9 mouse cellular contexts compared by ENCODE assay signal in the genomic region with DNA sequence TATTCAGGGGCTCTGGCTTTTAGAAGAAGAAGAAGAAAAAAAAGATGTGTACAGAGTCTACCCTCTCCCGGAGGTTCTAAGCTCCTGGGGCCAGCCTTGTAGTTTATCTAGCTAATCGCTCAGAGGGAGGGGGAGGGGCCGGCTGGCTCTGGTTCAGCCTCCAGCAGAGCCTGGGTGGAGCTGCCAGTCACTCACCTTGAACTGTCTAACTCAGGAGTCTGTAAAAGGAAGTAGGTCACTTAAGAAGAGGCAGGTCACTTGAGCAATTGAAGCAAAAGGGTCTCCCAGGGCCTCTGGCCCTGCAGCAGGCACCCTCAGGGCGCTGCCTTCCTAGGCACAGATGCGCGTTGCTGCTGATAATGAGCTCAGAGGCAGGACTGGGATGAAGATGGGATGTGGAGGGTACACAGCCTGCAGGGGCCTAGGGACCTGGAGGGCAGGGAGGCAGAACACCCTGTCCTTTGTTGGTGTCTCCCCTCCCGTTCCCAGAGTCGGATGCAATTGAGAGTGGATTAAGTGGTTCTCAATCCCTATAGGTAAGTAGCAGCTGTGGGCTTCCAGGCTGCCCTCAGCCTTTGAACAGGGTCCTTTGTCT. TPM values are rescaled to one million over a fixed set of nuclear protein-coding genes. Genes with fewer than 3 reads are reported as not detected.
DNase-seq lines count a peak whose midpoint lies in the region; ATAC-seq lines count a peak whose summit lies in the region.
"Had no signal": no experiment of that assay in that cellular context is flagged by ENCODE, and none has a peak within 500 bp of the region (broad histone marks: within the 10 kb centered on the region; RNA-seq: fewer than 3 reads in every experiment).

No protein-coding gene starts in this region.

- H3K4me3 ChIP-seq in heart, embryonic 12.5 days = no peak overlapping the region

- no peak overlapping the region for H3K4me2 ChIP-seq in heart, embryonic 12.5 days

- H3K4me1 ChIP-seq in heart, embryonic 12.5 days (replicated peaks) = peaks cover 59% of the 10 kb centered on the region

- 17% methylated on average over 8 of the region's 8 CpGs for WGBS in heart, embryonic 12.5 days

- peak; percentile 52 for DNase-seq in embryo, embryonic 11 days
- DNase-seq in embryo, embryonic 10 days (ENCODE audit: low spot score) = no peak
- peak; percentile 80 for DNase-seq in adrenal gland, postnatal 10 days
- peak; percentile 78 for DNase-seq in kidney, postnatal 10 days
- no peak for DNase-seq in spleen, adult 18-20 months
- no peak for DNase-seq in heart, postnatal 36 days

- peaks cover 10% of the 10 kb centered on the region; the same call in 1 of the 2 replicates for H3K27me3 ChIP-seq in heart, embryonic 12.5 days (replicated peaks)

- no peak overlapping the region for H3K9ac ChIP-seq in heart, embryonic 12.5 days

- peak; percentile 58; the same call in 1 of the 2 replicates for ATAC-seq in megakaryocyte-erythroid progenitor cell, adult 5-6 weeks (replicated peaks; ENCODE audit: low FRiP score, low TSS enrichment, poor library complexity, severe bottlenecking)
- no peak for ATAC-seq in heart, embryonic 12.5 days (ENCODE audit: insufficient number of reproducible peaks, low FRiP score)
- ATAC-seq: CD4-positive, CD25-positive, alpha-beta regulatory T cell, adult 4 months had no signal

- H3K36me3 ChIP-seq in heart, embryonic 12.5 days = peaks cover 5% of the 10 kb centered on the region; the same call in 1 of the 2 replicates

- H3K9me3 ChIP-seq in heart, embryonic 12.5 days (replicated peaks) = no peaks in the 10 kb centered on the region

- H3K27ac ChIP-seq in heart, embryonic 12.5 days (ENCODE audit: poor library complexity, severe bottlenecking) = no peak overlapping the region

- intact Hi-C loops in heart, postnatal 36 days (cut with DNase I) = no loop called here

RNA-seq across cellular contexts. Expression of a gene that starts 18.7 kb away (rescaled TPM):
- 10 to 100 TPM; 72.7 to 95.7 TPM for total RNA-seq in adrenal gland, postnatal 10 days (2021)
- total RNA-seq in megakaryocyte-erythroid progenitor cell, adult 5-6 weeks (2014; fragmentation: Nextera tagmentation) = 30.8 and 31.2 TPM in 2 replicates
- total RNA-seq in megakaryocyte-erythroid progenitor cell, adult 5-6 weeks (2017) = 23.3 and 30.4 TPM in 2 replicates
- 38.3 and 38.9 TPM in 2 replicates for polyA plus RNA-seq in heart, embryonic 12.5 days (2016; fragmentation: Nextera tagmentation; extraction: Ambion mirVana)
- 10 to 100 TPM; 89.5 to 92.1 TPM for total RNA-seq in heart, postnatal 36 days (2021)

RNA-seq across cellular contexts. Expression of a gene that starts 49.5 kb away (rescaled TPM):
- total RNA-seq in adrenal gland, postnatal 10 days (2021) = 10 to 100 TPM; 39.5 to 42.0 TPM
- total RNA-seq in megakaryocyte-erythroid progenitor cell, adult 5-6 weeks (2014; fragmentation: Nextera tagmentation) = 1.5 and 5.5 TPM in 2 replicates
- total RNA-seq in megakaryocyte-erythroid progenitor cell, adult 5-6 weeks (2017) = 1.7 and 5.9 TPM in 2 replicates
- 38.5 and 39.3 TPM in 2 replicates for polyA plus RNA-seq in heart, embryonic 12.5 days (2016; fragmentation: Nextera tagmentation; extraction: Ambion mirVana)
- 10 to 100 TPM; 29.9 to 33.3 TPM for total RNA-seq in heart, postnatal 36 days (2021)

Comparison
In these comparisons a context has a peak if more than half of its experiments do, and no peak if none do; other contexts are left out.
1. DNase-seq: peak in embryo, embryonic 11 days (single experiment), adrenal gland, postnatal 10 days (single experiment) and kidney, postnatal 10 days (single experiment); none in embryo, embryonic 10 days (single experiment), spleen, adult 18-20 months (0 of 2) and heart, postnatal 36 days (0 of 2).
2. RNA of a gene that starts 49.5 kb away (total RNA-seq): 39.5 to 42.0 TPM in adrenal gland, postnatal 10 days and 29.9 to 33.3 TPM in heart, postnatal 36 days; 1.5 to 5.9 TPM in megakaryocyte-erythroid progenitor cell, adult 5-6 weeks; every median in the first group is over 4 times any median in the second.